Mouse (Mus musculus): ENCODE data around the gene Slc9a1. TPM values are rescaled to one million over a fixed set of nuclear protein-coding genes. Genes with fewer than 3 reads are reported as not detected.

Gene Slc9a1
- polyA plus RNA-seq, 1 experiment from 2014 or later, result 5.8 TPM

DNA sequence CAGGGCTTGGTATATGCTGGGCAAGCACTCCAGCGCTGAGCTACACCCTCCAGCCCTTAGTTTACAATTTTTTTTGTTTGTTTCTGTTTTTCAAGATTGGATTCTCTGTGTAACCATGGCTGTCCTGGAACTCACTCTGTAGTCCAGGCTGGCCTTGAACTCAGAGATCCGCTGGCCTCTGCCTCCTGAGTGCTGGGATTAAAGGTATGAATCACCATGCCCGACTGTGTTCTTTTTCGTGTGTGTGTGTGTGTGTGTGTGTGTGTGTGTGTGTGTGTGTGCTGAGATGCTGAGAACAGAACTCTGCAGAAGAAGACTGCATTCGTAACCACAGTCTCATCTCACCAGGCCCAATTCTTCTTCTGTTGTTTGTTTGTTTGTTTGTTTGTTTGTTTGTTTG is 34.8 kb downstream of the Slc9a1 start:
- peaks cover 3% of the 10 kb centered on the region for H3K4me1 ChIP-seq (replicated peaks; ENCODE audit: control insufficient read depth, insufficient read depth, low read length)
- WGBS, result 91% methylated on average over 5 of the region's 5 CpGs

DNA sequence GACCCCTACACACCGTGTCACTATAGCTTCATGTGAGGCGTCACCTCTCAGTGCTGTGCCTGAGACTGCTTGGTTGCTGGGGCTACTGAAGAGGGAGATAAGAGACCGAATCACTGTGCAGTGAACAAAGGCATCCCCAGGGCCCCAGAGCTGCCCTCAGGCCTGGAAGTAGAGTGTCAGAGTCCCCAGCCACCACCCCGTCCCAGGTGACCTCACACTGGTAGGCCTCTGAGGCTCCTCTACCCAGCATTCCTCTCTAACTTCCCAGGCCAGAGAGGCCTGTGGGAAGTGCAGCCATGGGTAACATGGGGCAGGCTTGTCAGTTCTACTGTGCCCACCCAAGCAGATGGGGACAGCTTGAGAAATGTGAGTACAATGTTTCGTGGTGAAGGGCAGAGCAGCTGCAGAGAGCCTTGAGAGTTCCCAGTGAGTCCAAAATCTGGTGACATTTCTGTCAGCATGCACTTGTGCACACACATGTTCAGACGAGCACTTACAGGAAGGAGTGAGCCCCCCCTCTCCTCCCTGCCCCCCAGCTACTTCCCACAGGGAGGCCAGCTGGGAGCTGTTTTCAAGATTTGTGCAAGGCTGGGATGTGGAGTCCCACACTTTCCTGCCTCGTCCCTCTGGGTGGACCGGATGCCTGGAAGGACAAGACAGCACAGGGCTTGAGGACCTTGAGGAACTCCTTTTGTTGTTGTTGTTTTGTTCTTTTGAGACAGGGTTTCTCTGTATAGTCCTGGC is 37.0 kb downstream of the Slc9a1 start:
- Histone ChIP-seq H3K9me3 (ENCODE audit: control insufficient read depth, low read length) (no peaks in the 10 kb centered on the region), H3K36me3 (ENCODE audit: control insufficient read depth, insufficient read depth, low read length) (no peaks in the 10 kb centered on the region), H3K4me2 (replicated peaks; ENCODE audit: low read depth, low read length) (no peak overlapping the region), H3K4me3 (ENCODE audit: low read depth, low read length) (no peak overlapping the region), H3K4me1 (replicated peaks; ENCODE audit: control insufficient read depth, insufficient read depth, low read length) (peaks cover 3% of the 10 kb centered on the region), H3K9ac (ENCODE audit: low read depth, low read length) (no peak overlapping the region), H3K27ac (ENCODE audit: low read depth, low read length) (no peak overlapping the region), H3K27me3 (ENCODE audit: control insufficient read depth, insufficient read depth, low read length) (no peaks in the 10 kb centered on the region)
- WGBS, result 69% methylated on average over 8 of the region's 8 CpGs
- ATAC-seq (ENCODE audit: low FRiP score) (no peak), DNase-seq (ENCODE audit: low spot score) (no peak)

More for the DNA sequence above, 34.8 kb downstream of the Slc9a1 start:
- Histone ChIP-seq H3K4me2 (replicated peaks; ENCODE audit: low read depth, low read length) (no peak overlapping the region), H3K9ac (ENCODE audit: low read depth, low read length) (no peak overlapping the region), H3K27ac (ENCODE audit: low read depth, low read length) (no peak overlapping the region), H3K27me3 (ENCODE audit: control insufficient read depth, insufficient read depth, low read length) (no peaks in the 10 kb centered on the region), H3K36me3 (ENCODE audit: control insufficient read depth, insufficient read depth, low read length) (no peaks in the 10 kb centered on the region), H3K4me3 (ENCODE audit: low read depth, low read length) (no peak overlapping the region), H3K9me3 (ENCODE audit: control insufficient read depth, low read length) (no peaks in the 10 kb centered on the region)
- ATAC-seq (ENCODE audit: low FRiP score) (no peak), DNase-seq (ENCODE audit: low spot score) (no peak)

DNA sequence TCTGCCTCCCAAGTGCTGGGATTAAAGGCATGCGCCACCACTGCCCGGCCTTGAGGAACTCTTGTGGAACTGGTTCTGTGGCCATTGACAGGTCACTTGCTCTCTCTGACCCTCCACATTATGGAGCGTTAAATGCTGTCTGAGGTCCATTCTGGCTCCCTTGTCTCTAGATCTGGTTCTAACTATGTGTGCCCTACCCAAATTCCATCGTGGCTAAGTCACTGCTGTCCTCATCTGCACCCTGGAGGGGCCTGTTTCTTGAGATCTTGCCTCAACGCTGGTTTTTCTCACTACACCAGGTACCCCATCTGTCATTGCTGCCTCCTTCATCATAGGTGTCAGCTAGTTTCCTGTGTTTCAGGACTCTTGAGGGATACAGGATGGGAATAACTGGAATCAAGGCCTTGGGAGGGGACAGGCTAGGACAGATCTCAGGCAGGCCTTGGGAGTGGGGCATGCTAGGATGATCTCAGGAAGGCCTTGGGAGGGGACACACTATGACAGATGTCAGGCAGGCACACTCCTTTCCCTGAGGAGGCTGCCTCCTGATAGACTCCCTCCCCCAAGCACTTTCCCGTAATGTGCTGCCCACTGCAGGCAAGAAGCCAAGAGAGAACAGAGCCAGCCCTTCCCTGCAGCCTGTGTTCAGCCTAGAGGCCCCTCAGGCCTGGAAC is 37.7 kb downstream of the Slc9a1 start:
- Histone ChIP-seq H3K9ac (ENCODE audit: low read depth, low read length) (no peak overlapping the region), H3K9me3 (ENCODE audit: control insufficient read depth, low read length) (no peaks in the 10 kb centered on the region), H3K36me3 (ENCODE audit: control insufficient read depth, insufficient read depth, low read length) (no peaks in the 10 kb centered on the region), H3K4me1 (replicated peaks; ENCODE audit: control insufficient read depth, insufficient read depth, low read length) (peaks cover 3% of the 10 kb centered on the region), H3K4me2 (replicated peaks; ENCODE audit: low read depth, low read length) (no peak overlapping the region), H3K4me3 (ENCODE audit: low read depth, low read length) (no peak overlapping the region), H3K27ac (ENCODE audit: low read depth, low read length) (no peak overlapping the region; the same call in 1 of the 2 replicates), H3K27me3 (ENCODE audit: control insufficient read depth, insufficient read depth, low read length) (no peaks in the 10 kb centered on the region)
- no peak for ATAC-seq (ENCODE audit: low FRiP score)
- no peak for DNase-seq (ENCODE audit: low spot score)
- 67% methylated on average over 6 of the region's 6 CpGs for WGBS

DNA sequence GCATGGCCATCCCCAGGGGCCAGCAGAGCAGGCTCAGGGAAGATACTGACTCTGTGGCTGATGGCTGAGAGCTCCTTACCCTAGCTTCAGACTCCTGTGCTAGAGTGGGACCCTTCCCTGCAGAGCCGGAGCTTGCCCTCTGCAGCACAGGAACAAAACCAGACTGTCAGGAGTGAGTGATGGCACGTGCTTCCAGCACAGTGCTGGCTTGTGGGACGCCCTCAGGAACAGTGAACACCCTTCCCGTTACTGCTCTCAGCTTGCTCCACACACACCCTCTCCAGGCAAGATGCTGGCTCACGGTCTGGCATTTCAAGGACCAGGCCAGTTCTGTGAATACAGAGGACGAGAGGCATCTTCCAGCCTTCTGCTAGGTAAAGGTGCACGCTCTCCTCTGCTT is 38.5 kb downstream of the Slc9a1 start:
- no peak overlapping the region for H3K4me3 ChIP-seq (ENCODE audit: low read depth, low read length)
- ATAC-seq (ENCODE audit: low FRiP score), result no peak
- 41% methylated on average over 7 of the region's 7 CpGs for WGBS

DNA sequence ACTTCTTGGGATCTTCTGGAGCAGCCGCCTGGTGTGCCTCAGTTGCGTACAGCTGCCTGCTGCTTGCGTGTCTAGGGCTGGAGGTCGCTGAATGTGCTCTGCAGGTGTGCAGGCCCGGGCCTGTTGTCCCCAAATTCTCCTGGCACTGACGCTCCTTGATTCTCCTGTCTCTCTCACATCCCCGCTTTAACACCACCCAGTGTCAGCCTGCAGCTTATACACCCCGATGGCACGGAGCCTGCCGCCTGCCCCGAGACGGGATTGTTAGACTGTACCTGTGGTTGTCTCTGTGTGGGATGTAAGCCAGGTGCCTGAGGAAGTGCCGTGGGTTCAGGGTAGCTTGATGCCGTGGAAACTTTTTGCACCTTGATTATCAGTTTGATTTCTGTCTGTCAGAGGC is 41.5 kb downstream of the Slc9a1 start:
- Histone ChIP-seq H3K9ac (ENCODE audit: low read depth, low read length) (no peak overlapping the region), H3K27me3 (ENCODE audit: control insufficient read depth, insufficient read depth, low read length) (no peaks in the 10 kb centered on the region), H3K36me3 (ENCODE audit: control insufficient read depth, insufficient read depth, low read length) (no peaks in the 10 kb centered on the region), H3K27ac (ENCODE audit: low read depth, low read length) (no peak overlapping the region), H3K4me1 (replicated peaks; ENCODE audit: control insufficient read depth, insufficient read depth, low read length) (peaks cover 3% of the 10 kb centered on the region), H3K4me3 (ENCODE audit: low read depth, low read length) (no peak overlapping the region), H3K4me2 (replicated peaks; ENCODE audit: low read depth, low read length) (no peak overlapping the region), H3K9me3 (ENCODE audit: control insufficient read depth, low read length) (no peaks in the 10 kb centered on the region)
- 86% methylated on average over 14 of the region's 14 CpGs for WGBS
- ATAC-seq (ENCODE audit: low FRiP score) (no peak), DNase-seq (ENCODE audit: low spot score) (no peak)

More for the DNA sequence above, 38.5 kb downstream of the Slc9a1 start:
- Histone ChIP-seq H3K27ac (ENCODE audit: low read depth, low read length) (no peak overlapping the region; the same call in 1 of the 2 replicates), H3K4me1 (replicated peaks; ENCODE audit: control insufficient read depth, insufficient read depth, low read length) (peaks cover 3% of the 10 kb centered on the region), H3K9me3 (ENCODE audit: control insufficient read depth, low read length) (no peaks in the 10 kb centered on the region), H3K36me3 (ENCODE audit: control insufficient read depth, insufficient read depth, low read length) (no peaks in the 10 kb centered on the region), H3K9ac (ENCODE audit: low read depth, low read length) (no peak overlapping the region), H3K27me3 (ENCODE audit: control insufficient read depth, insufficient read depth, low read length) (no peaks in the 10 kb centered on the region), H3K4me2 (replicated peaks; ENCODE audit: low read depth, low read length) (no peak overlapping the region)
- DNase-seq (ENCODE audit: low spot score), result no peak

DNA sequence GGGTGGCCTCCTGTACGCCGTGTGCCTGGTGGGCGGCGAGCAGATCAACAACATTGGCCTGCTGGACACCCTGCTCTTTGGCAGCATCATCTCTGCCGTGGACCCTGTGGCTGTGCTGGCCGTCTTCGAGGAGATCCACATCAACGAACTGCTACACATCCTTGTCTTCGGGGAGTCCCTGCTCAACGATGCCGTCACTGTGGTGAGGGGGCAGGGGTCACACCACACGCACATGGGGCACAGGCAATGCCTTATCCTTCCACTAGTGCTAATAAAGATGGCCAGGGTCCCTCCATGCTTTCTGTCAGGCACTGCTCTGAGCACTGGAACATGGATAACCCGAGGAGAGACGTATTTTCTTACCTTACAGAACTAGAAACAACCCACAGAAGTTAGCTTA is 42.6 kb downstream of the Slc9a1 start:
- Histone ChIP-seq H3K27me3 (ENCODE audit: control insufficient read depth, insufficient read depth, low read length) (no peaks in the 10 kb centered on the region), H3K9ac (ENCODE audit: low read depth, low read length) (no peak overlapping the region), H3K9me3 (ENCODE audit: control insufficient read depth, low read length) (no peaks in the 10 kb centered on the region), H3K27ac (ENCODE audit: low read depth, low read length) (no peak overlapping the region), H3K4me1 (replicated peaks; ENCODE audit: control insufficient read depth, insufficient read depth, low read length) (peaks cover 3% of the 10 kb centered on the region; the same call in 1 of the 2 replicates), H3K36me3 (ENCODE audit: control insufficient read depth, insufficient read depth, low read length) (no peaks in the 10 kb centered on the region), H3K4me2 (replicated peaks; ENCODE audit: low read depth, low read length) (no peak overlapping the region), H3K4me3 (ENCODE audit: low read depth, low read length) (no peak overlapping the region)
- 87% methylated on average over 14 of the region's 14 CpGs for WGBS
- DNase-seq (ENCODE audit: low spot score) (no peak), ATAC-seq (ENCODE audit: low FRiP score) (no peak)

DNA sequence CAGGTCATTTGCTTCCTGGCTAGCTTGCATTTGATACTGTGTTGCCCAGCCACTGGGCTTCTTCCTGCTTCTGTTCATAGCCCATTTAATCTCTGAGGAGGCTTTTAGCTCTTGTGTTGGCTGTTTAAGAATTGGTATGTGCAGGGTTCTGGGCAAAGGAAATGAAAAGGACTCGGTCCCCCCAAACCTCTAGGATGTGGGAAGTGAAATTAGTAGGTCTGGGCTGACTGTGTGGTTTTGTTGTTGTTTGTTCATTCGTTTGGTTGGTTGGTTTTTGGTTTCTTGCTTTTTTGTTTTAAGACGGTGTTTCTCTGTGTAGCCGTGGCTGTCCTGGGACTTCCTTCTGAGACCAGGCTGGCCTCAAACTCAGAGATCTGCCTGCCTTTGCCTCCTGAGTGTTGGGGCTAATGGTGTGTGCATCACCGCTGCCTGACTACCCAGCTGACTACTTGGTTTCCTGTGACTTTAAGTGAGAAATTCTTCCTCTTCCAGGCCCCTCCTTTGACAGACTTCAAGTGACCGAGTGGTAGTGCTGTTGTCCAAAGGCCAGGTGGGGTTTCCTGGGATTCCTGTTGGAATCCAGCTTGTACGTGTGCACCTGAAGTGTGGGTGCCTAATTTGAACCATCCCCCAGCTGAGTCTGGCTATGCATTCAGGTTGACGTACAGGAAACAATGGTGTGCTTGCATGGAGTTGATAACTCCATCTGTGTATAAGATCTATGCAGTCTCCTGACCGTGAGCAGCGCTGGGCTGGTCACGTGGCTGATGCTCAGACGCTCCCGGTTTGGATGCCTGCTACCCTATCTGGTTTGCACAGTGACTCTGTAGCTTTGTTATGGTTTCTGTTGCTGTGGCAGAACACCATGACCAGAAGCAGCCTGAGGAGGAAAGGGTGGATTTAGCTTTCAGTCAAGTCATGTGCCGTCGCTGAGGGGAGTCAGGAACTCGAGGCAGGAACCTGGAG is 43.4 kb downstream of the Slc9a1 start:
- 91% methylated on average over 16 of the region's 16 CpGs for WGBS
- ATAC-seq (ENCODE audit: low FRiP score) (no peak), DNase-seq (ENCODE audit: low spot score) (no peak)
- H3K9me3 ChIP-seq (ENCODE audit: control insufficient read depth, low read length), result no peaks in the 10 kb centered on the region
- H3K4me3 ChIP-seq (ENCODE audit: low read depth, low read length), result no peak overlapping the region
- H3K9ac ChIP-seq (ENCODE audit: low read depth, low read length), result no peak overlapping the region
- no peaks in the 10 kb centered on the region for H3K27me3 ChIP-seq (ENCODE audit: control insufficient read depth, insufficient read depth, low read length)
- no peak overlapping the region for H3K4me2 ChIP-seq (replicated peaks; ENCODE audit: low read depth, low read length)
- no peak overlapping the region for H3K27ac ChIP-seq (ENCODE audit: low read depth, low read length)
- H3K4me1 ChIP-seq (replicated peaks; ENCODE audit: control insufficient read depth, insufficient read depth, low read length), result peaks cover 2% of the 10 kb centered on the region; the same call in 1 of the 2 replicates
- H3K36me3 ChIP-seq (ENCODE audit: control insufficient read depth, insufficient read depth, low read length), result no peaks in the 10 kb centered on the region

DNA sequence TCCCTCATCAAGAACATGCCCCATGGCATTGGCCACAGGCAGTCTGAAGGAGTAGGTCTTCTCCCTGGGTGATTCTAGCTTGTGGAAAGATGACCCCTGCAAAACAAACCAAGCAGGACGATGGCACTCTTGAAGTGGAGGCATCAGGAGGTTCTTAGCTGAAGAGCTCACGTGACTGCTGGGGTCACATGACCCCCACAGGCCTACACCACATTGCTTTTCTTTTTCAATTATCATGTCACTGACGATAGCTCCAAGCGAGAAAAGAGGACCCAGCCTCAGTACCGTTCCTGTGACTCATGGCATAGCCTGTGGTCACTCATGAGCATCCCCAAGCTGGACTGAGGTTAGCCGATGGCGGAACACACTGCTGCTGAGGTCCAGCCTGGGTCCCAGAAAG is 44.1 kb downstream of the Slc9a1 start:
- H3K27ac ChIP-seq (ENCODE audit: low read depth, low read length), result no peak overlapping the region
- WGBS, result 94% methylated on average over 7 of the region's 7 CpGs
- ATAC-seq (ENCODE audit: low FRiP score), result no peak
- DNase-seq (ENCODE audit: low spot score), result no peak
- H3K27me3 ChIP-seq (ENCODE audit: control insufficient read depth, insufficient read depth, low read length), result no peaks in the 10 kb centered on the region
- H3K9me3 ChIP-seq (ENCODE audit: control insufficient read depth, low read length), result no peaks in the 10 kb centered on the region
- H3K4me2 ChIP-seq (replicated peaks; ENCODE audit: low read depth, low read length), result no peak overlapping the region
- no peaks in the 10 kb centered on the region for H3K36me3 ChIP-seq (ENCODE audit: control insufficient read depth, insufficient read depth, low read length)
- no peaks in the 10 kb centered on the region for H3K4me1 ChIP-seq (replicated peaks; ENCODE audit: control insufficient read depth, insufficient read depth, low read length)
- H3K4me3 ChIP-seq (ENCODE audit: low read depth, low read length), result no peak overlapping the region
- H3K9ac ChIP-seq (ENCODE audit: low read depth, low read length), result no peak overlapping the region

Measured in hindbrain, embryonic 11.5 days (tissue).